Mouse (Mus musculus) kidney, adult 2 months (tissue): ENCODE measurements at regions not wholly inside any gene's neighbourhood (a gene's known extent, or its start where the extent isn't known, plus 50 kb on each side); places are given as distances from the start of the nearest gene placed in this dataset.

ENCODE experiments used
- DNase-seq: peaks from one replicate; pipeline ENCODE4 v3.0.0; 2021
- H3K27ac ChIP-seq: fragments of 200-500 bp; 2 replicates; pipeline ENCODE4 v1.5.1; 2012; ENCODE audit warnings: low read depth, low read length, control low read depth, inconsistent platforms; ENCODE audit not compliant: insufficient read depth
- H3K27me3 ChIP-seq: fragments of 200-500 bp; replicated peaks from 2 replicates; pipeline ENCODE4 v1.6.1; 2012; ENCODE audit warnings: mild to moderate bottlenecking, moderate library complexity, low read length, inconsistent platforms; ENCODE audit not compliant: control insufficient read depth, insufficient read depth
- H3K36me3 ChIP-seq: fragments of 200-500 bp; 2 replicates; pipeline ENCODE4 v1.6.1; 2012; ENCODE audit warnings: mild to moderate bottlenecking, moderate library complexity, low read length, inconsistent platforms; ENCODE audit not compliant: control insufficient read depth, insufficient read depth
- H3K4me1 ChIP-seq: fragments of 200-500 bp; 2 replicates; pipeline ENCODE4 v1.6.1; 2011; ENCODE audit warnings: low read length; ENCODE audit not compliant: control insufficient read depth, insufficient read depth
- H3K4me3 ChIP-seq: fragments of 200-500 bp; 2 replicates; pipeline ENCODE4 v1.5.1; 2011; ENCODE audit warnings: mild to moderate bottlenecking, low read depth, low read length, control low read depth; ENCODE audit not compliant: insufficient read depth
- CTCF ChIP-seq: fragments of 200-500 bp; conservative IDR thresholded peaks from 2 replicates; pipeline ENCODE4 v1.5.1; 2011; ENCODE audit warnings: low read depth, mild to moderate bottlenecking, control low read depth, low read length, moderate library complexity, mixed read lengths; ENCODE audit not compliant: insufficient read depth, insufficient read length
- POLR2A ChIP-seq: fragments of 200-500 bp; IDR thresholded peaks from one replicate; pipeline ENCODE4 v1.6.1; 2011; ENCODE audit warnings: low read depth, low read length, control low read depth
- WGBS: fragments of 180-500 bp; shearing (Covaris S2); methylation state at CpG from one replicate; pipeline ENCODE4 v1.1.7; 2018; 5-methylcytosine and 5-hydroxymethylcytosine counted together

GRCm38 (mm10) chr4:56070664-56071334 is 538.5 kb upstream of the Klf4 start:
- 55% methylated on average over 6 of the region's 6 CpGs for WGBS
- no peak overlapping the region for H3K27ac ChIP-seq
- peak; percentile 54 for DNase-seq

DNA sequence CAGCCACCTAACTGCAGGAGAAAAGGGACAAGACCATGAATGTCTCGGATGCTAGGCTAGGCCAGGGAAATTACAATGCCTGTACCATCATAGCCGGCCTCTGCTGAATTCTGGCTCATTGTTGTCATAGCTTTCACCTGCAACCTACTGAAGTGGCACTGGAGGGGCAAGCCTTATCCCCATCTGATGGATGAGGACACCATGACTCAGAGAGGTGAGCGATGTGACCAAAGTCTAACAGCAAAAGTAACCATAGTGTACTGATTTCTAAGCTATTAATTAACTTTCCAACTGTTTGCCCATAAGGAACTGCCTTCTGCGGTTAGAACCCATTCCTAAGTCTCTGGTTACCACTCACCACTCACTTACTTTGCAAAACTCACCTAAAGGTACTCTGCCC is 536.6 kb upstream of the Klf4 start:
- Histone ChIP-seq H3K27me3 (no peaks in the 10 kb centered on the region), H3K36me3 (no peaks in the 10 kb centered on the region), H3K4me1 (no peaks in the 10 kb centered on the region), H3K4me3 (no peak overlapping the region), H3K27ac (no peak overlapping the region)
- WGBS: 84% methylated on average over 4 of the region's 4 CpGs
- DNase-seq: no peak
- no peak for TF ChIP-seq POLR2A
- no peak for TF ChIP-seq CTCF

More at GRCm38 (mm10) chr4:56070664-56071334, 538.5 kb upstream of the Klf4 start:
- no peak overlapping the region for H3K4me3 ChIP-seq
- no peak for TF ChIP-seq CTCF
- no peak for TF ChIP-seq POLR2A
- no peaks in the 10 kb centered on the region for H3K27me3 ChIP-seq
- no peaks in the 10 kb centered on the region for H3K4me1 ChIP-seq
- H3K36me3 ChIP-seq: no peaks in the 10 kb centered on the region

DNA sequence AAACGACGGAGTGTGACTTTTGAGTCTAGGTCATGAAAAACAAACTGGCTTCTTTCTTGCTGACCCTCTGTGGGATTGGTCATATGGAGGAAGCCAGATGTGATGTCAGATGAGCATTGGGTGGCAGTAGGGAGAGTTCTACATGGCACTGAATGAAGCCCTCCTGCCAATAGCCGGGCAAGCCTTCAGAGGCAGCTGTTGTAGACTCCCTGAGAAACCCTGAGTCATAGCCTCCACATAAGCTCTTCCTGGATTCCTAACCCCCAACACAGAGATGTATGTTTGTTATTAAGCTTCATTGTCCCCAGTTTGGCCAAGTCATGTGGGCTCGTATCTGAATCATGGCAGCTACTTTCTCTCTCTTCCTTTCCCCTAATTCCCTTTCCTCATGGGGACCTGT is 532.4 kb upstream of the Klf4 start:
- no peak for DNase-seq
- Histone ChIP-seq H3K4me3 (no peak overlapping the region), H3K27ac (no peak overlapping the region), H3K36me3 (no peaks in the 10 kb centered on the region), H3K4me1 (no peaks in the 10 kb centered on the region), H3K27me3 (no peaks in the 10 kb centered on the region)
- TF ChIP-seq POLR2A (no peak), CTCF (no peak)
- 94% methylated on average over 4 of the region's 4 CpGs for WGBS

- no peaks in the 10 kb centered on the region for H3K4me1 ChIP-seq
- H3K4me3 ChIP-seq: no peak overlapping the region
- no peak for TF ChIP-seq POLR2A
- TF ChIP-seq CTCF: no peak
- H3K27ac ChIP-seq: no peak overlapping the region
- no peak for DNase-seq
- 48% methylated on average over 6 of the region's 6 CpGs for WGBS
- H3K27me3 ChIP-seq: no peaks in the 10 kb centered on the region
- H3K36me3 ChIP-seq: no peaks in the 10 kb centered on the region
Observed at GRCm38 (mm10) chr4:56051792-56052380, 519.6 kb upstream of the Klf4 start.

DNA sequence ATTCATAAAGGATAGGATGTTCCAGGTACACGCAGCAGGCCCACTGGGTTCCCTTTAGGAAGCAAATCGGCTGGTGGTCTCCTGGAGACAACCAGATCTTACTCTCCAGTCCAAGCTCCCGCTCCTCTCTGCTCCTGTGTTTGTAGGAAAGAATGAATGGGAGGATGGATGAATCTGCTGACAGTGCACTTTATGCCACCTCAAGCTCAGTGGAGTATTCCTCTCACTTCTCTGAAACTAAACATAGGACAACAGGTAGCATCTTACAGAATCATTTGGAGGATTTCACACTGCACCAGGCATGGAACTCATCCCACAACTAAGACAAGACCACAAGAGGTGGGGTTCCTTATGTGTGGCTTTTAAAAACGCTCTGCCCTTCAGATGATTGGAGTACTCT is 507.1 kb upstream of the Klf4 start:
- H3K27me3 ChIP-seq: no peaks in the 10 kb centered on the region
- TF ChIP-seq POLR2A (no peak), CTCF (no peak)
- no peaks in the 10 kb centered on the region for H3K36me3 ChIP-seq
- no peak overlapping the region for H3K4me3 ChIP-seq
- no peak overlapping the region for H3K27ac ChIP-seq
- H3K4me1 ChIP-seq: no peaks in the 10 kb centered on the region
- 92% methylated on average over 4 of the region's 4 CpGs for WGBS
- no peak for DNase-seq

- TF ChIP-seq CTCF (no peak), POLR2A (no peak)
- H3K4me3 ChIP-seq: no peak overlapping the region
- no peaks in the 10 kb centered on the region for H3K36me3 ChIP-seq
- WGBS: 76% methylated on average over 6 of the region's 6 CpGs
- no peak overlapping the region for H3K27ac ChIP-seq
- DNase-seq: no peak
- H3K4me1 ChIP-seq: no peaks in the 10 kb centered on the region
- H3K27me3 ChIP-seq: no peaks in the 10 kb centered on the region
Observed at GRCm38 (mm10) chr4:56036334-56036733, 504.1 kb upstream of the Klf4 start.

GRCm38 (mm10) chr4:56035543-56035942 is 503.3 kb upstream of the Klf4 start:
- DNase-seq: no peak
- TF ChIP-seq CTCF (no peak), POLR2A (no peak)
- Histone ChIP-seq H3K4me3 (no peak overlapping the region), H3K27ac (no peak overlapping the region), H3K4me1 (no peaks in the 10 kb centered on the region), H3K27me3 (no peaks in the 10 kb centered on the region), H3K36me3 (no peaks in the 10 kb centered on the region)
- 57% methylated on average over 5 of the region's 5 CpGs for WGBS
